Mouse (Mus musculus): ENCODE measurements around the gene Tjap1. TPM values are rescaled to one million over a fixed set of nuclear protein-coding genes. Genes with fewer than 3 reads are reported as not detected.

Tjap1 gene
- polyA plus RNA-seq, 1 experiment from 2014 or later, result 6.2 TPM

DNA sequence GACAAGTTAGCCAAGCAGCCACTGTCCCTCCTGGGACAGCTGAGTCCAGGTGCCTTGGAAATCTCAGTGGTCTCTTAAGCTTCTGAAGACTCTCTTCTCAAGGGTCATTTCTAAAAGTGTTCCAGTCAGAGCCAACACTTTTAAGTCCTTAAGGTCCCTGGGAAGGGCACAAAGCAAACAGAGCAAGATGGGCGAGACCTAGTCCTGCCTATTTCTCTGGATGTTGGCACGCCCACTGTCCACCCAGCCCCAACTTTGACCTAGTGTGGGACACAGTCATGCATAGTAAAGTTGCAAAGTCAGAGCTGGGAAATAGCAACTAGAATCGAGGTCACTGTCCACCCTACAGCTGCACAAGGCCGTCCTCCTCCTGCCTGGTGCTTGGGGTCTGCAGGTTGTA lies 39.8 kb downstream of the Tjap1 start:
- Histone ChIP-seq H3K4me3 (ENCODE audit: low read depth, low read length) (no peak overlapping the region), H3K27me3 (ENCODE audit: insufficient read depth, low read length) (no peaks in the 10 kb centered on the region), H3K9me3 (ENCODE audit: low read length) (no peaks in the 10 kb centered on the region), H3K36me3 (replicated peaks; ENCODE audit: insufficient read depth, low read length) (peaks cover 76% of the 10 kb centered on the region), H3K4me1 (ENCODE audit: insufficient read depth) (peaks cover 8% of the 10 kb centered on the region), H3K9ac (replicated peaks) (no peak overlapping the region), H3K4me2 (ENCODE audit: low read depth, low read length) (no peak overlapping the region), H3K27ac (ENCODE audit: low read depth) (no peak overlapping the region)
- WGBS (ENCODE audit: insufficient replicate concordance), result 76% methylated on average over 4 of the region's 4 CpGs
- DNase-seq, result no peak
- no peak for TF ChIP-seq CTCF (IDR thresholded peaks at IDR 0.05; ENCODE audit: low read depth)
- TF ChIP-seq EP300 (IDR thresholded peaks at IDR 0.05; ENCODE audit: low read depth), result no peak
- no peak for ATAC-seq

DNA sequence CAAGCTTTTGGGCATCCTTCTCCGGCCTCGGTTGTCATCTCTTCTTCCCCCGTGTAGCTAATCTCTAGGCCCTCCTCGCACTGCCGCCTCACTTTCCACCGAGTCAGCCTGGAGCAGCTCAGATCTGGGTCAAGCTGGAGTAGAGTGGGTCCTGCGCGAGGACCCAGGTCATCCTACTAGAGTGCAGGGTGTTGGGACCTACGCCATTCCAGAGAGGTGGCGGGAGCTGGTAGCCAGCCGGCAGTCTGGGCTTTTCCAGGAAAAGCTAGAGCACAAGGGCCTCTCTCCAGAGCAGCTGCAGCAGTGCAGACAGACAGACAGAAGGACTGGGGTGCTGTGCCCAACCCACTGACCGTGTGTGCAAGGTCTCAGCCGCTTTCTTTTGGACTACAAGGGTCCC lies 40.6 kb downstream of the Tjap1 start:
- Histone ChIP-seq H3K9ac (replicated peaks) (no peak overlapping the region), H3K4me2 (ENCODE audit: low read depth, low read length) (no peak overlapping the region), H3K4me3 (ENCODE audit: low read depth, low read length) (no peak overlapping the region), H3K4me1 (ENCODE audit: insufficient read depth) (peaks cover 7% of the 10 kb centered on the region), H3K27me3 (ENCODE audit: insufficient read depth, low read length) (no peaks in the 10 kb centered on the region), H3K36me3 (replicated peaks; ENCODE audit: insufficient read depth, low read length) (peaks cover 78% of the 10 kb centered on the region), H3K27ac (ENCODE audit: low read depth) (no peak overlapping the region), H3K9me3 (ENCODE audit: low read length) (no peaks in the 10 kb centered on the region)
- 89% methylated on average over 13 of the region's 13 CpGs for WGBS (ENCODE audit: insufficient replicate concordance)
- TF ChIP-seq EP300 (IDR thresholded peaks at IDR 0.05; ENCODE audit: low read depth) (no peak), CTCF (IDR thresholded peaks at IDR 0.05; ENCODE audit: low read depth) (no peak)
- ATAC-seq, result no peak
- DNase-seq, result no peak

DNA sequence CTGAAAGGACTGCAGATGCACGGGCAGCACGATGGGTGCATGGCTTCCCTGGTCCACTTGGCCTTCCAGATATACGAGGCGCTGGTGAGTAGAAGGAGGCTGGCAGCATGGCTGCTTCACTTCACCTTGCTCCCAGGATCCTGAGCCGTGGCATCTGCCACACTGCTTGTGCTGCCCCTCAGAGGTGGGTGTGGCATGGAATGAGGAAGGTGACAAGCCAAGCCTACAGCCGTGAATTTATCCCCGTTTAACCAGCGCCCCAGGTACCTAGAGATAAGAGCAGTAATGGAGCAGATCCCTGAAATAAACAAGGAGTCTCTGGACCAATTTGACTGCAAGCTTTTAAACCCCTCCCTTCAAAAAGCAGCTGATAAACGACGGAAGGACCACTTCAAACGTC lies 41.4 kb downstream of the Tjap1 start:
- Histone ChIP-seq H3K27ac (ENCODE audit: low read depth) (no peak overlapping the region), H3K4me2 (ENCODE audit: low read depth, low read length) (no peak overlapping the region), H3K4me3 (ENCODE audit: low read depth, low read length) (no peak overlapping the region), H3K9me3 (ENCODE audit: low read length) (no peaks in the 10 kb centered on the region), H3K4me1 (ENCODE audit: insufficient read depth) (no peaks in the 10 kb centered on the region), H3K36me3 (replicated peaks; ENCODE audit: insufficient read depth, low read length) (peaks cover 86% of the 10 kb centered on the region), H3K27me3 (ENCODE audit: insufficient read depth, low read length) (no peaks in the 10 kb centered on the region), H3K9ac (replicated peaks) (no peak overlapping the region)
- 79% methylated on average over 11 of the region's 11 CpGs for WGBS (ENCODE audit: insufficient replicate concordance)
- no peak for DNase-seq
- TF ChIP-seq EP300 (IDR thresholded peaks at IDR 0.05; ENCODE audit: low read depth) (no peak), CTCF (IDR thresholded peaks at IDR 0.05; ENCODE audit: low read depth) (no peak)
- no peak for ATAC-seq

DNA sequence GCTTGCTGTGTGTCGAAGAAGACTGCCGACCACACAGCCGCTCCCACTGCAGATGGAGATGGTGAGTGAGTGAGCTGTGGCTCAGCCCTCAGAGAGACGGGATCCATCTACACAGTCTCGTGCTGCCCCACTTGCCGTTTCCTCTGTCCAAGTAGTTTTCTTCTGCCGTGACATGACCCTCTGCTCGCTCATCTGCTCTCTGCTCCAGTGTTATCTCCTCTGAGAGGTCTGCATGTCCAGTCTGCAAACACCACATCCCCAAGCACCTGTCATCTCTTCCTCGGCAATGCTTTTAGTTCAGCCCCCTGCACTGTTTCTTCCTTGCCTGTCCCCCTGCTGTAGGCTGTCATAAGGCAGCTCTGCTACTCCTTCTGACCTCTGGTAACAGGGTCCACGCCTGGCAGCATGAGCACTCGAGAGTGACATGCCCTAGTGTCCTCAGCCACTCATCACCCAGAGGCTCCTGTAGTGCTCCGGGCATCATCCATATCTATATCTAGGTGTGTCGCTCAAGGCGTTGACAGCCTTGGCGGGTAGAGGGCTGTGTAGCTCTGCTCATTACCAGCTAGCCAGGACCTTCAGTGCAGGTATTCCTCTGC lies 43.2 kb downstream of the Tjap1 start:
- 83% methylated on average over 15 of the region's 15 CpGs for WGBS (ENCODE audit: insufficient replicate concordance)
- ATAC-seq, result no peak
- H3K36me3 ChIP-seq (replicated peaks; ENCODE audit: insufficient read depth, low read length), result peaks cover 79% of the 10 kb centered on the region

DNA sequence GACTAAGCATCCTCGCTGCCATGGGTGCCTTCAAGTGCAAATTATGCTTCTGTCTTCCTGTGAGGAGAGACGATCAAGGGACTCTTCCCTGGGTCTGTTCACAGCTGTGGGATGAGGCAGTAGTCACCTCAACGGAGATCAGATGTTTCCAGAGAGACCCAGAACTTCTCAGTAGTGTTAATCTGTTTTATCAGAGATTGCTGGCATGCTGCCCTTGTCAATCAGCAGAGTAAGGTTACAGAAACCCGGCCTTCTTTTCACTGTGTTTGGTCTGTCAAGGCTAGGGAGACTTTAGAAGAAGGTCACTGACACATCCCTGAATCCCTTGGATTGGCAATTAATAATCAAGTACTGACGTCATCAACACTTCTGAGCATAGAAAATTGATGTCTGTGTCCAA lies 45.3 kb downstream of the Tjap1 start:
- Histone ChIP-seq H3K4me3 (ENCODE audit: low read depth, low read length) (no peak overlapping the region), H3K4me1 (ENCODE audit: insufficient read depth) (no peaks in the 10 kb centered on the region), H3K27ac (ENCODE audit: low read depth) (no peak overlapping the region), H3K9me3 (ENCODE audit: low read length) (no peaks in the 10 kb centered on the region), H3K4me2 (ENCODE audit: low read depth, low read length) (no peak overlapping the region), H3K9ac (replicated peaks) (no peak overlapping the region), H3K27me3 (ENCODE audit: insufficient read depth, low read length) (no peaks in the 10 kb centered on the region), H3K36me3 (replicated peaks; ENCODE audit: insufficient read depth, low read length) (peaks cover 77% of the 10 kb centered on the region)
- DNase-seq, result no peak
- no peak for ATAC-seq
- TF ChIP-seq CTCF (IDR thresholded peaks at IDR 0.05; ENCODE audit: low read depth) (no peak), EP300 (IDR thresholded peaks at IDR 0.05; ENCODE audit: low read depth) (no peak)
- 67% methylated on average over 5 of the region's 5 CpGs for WGBS (ENCODE audit: insufficient replicate concordance)

More for the DNA sequence above, 43.2 kb downstream of the Tjap1 start:
- TF ChIP-seq EP300 (IDR thresholded peaks at IDR 0.05; ENCODE audit: low read depth) (no peak), CTCF (IDR thresholded peaks at IDR 0.05; ENCODE audit: low read depth) (no peak)
- Histone ChIP-seq H3K4me3 (ENCODE audit: low read depth, low read length) (no peak overlapping the region), H3K27ac (ENCODE audit: low read depth) (no peak overlapping the region), H3K4me1 (ENCODE audit: insufficient read depth) (no peaks in the 10 kb centered on the region), H3K9ac (replicated peaks) (no peak overlapping the region), H3K4me2 (ENCODE audit: low read depth, low read length) (no peak overlapping the region), H3K9me3 (ENCODE audit: low read length) (no peaks in the 10 kb centered on the region), H3K27me3 (ENCODE audit: insufficient read depth, low read length) (no peaks in the 10 kb centered on the region)
- DNase-seq, result no peak

DNA sequence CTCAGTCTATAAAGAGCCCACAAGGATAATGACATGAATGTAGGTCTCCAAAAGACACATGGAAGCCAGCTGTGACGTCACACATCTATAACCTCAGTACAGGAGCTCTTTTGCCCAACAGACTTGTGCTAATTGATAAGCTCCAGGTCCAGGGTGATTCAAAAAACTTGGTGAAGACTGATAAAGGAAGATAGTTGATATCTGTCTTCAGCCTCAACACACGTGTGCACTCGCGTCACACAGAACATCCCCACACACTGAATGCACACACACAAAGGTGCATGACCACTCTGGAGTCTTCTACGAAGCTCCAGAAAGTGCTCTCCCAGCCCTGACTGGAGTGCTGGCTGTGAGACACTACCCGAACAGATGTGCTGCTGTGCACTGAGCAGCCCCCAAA lies 45.7 kb downstream of the Tjap1 start:
- Histone ChIP-seq H3K4me2 (ENCODE audit: low read depth, low read length) (no peak overlapping the region), H3K4me3 (ENCODE audit: low read depth, low read length) (no peak overlapping the region), H3K36me3 (replicated peaks; ENCODE audit: insufficient read depth, low read length) (peaks cover 73% of the 10 kb centered on the region), H3K9ac (replicated peaks) (no peak overlapping the region), H3K27me3 (ENCODE audit: insufficient read depth, low read length) (no peaks in the 10 kb centered on the region), H3K27ac (ENCODE audit: low read depth) (no peak overlapping the region), H3K4me1 (ENCODE audit: insufficient read depth) (no peaks in the 10 kb centered on the region), H3K9me3 (ENCODE audit: low read length) (no peaks in the 10 kb centered on the region)
- DNase-seq (no peak), ATAC-seq (peak; percentile 50)
- no peak for TF ChIP-seq EP300 (IDR thresholded peaks at IDR 0.05; ENCODE audit: low read depth)
- TF ChIP-seq CTCF (IDR thresholded peaks at IDR 0.05; ENCODE audit: low read depth), result no peak
- WGBS (ENCODE audit: insufficient replicate concordance), result 58% methylated on average over 6 of the region's 6 CpGs

DNA sequence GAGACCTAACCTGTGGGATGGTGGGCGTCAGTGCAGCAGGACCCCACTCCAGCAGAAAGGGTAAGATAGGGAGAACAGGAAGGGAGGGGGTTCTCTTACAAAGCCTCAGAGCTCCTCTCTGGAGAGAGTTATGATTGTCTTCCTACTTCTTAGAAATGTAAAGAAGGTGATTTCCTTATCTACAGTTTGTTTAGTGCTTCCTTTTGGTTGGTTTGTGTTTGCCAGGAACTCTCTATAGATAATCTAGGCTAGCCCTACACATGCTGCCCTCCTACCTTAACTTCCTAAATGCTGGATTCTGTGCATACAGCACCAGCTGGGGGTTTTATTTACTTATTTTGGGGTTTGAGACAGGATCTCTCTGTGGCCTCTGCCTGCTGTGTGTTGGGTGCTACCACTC lies 46.8 kb downstream of the Tjap1 start:
- no peaks in the 10 kb centered on the region for H3K27me3 ChIP-seq (ENCODE audit: insufficient read depth, low read length)
- no peak overlapping the region for H3K4me2 ChIP-seq (ENCODE audit: low read depth, low read length)
- ATAC-seq (no peak), DNase-seq (no peak)
- TF ChIP-seq EP300 (IDR thresholded peaks at IDR 0.05; ENCODE audit: low read depth) (no peak), CTCF (IDR thresholded peaks at IDR 0.05; ENCODE audit: low read depth) (no peak)
- no peak overlapping the region for H3K4me3 ChIP-seq (ENCODE audit: low read depth, low read length)
- no peaks in the 10 kb centered on the region for H3K4me1 ChIP-seq (ENCODE audit: insufficient read depth)
- no peaks in the 10 kb centered on the region for H3K9me3 ChIP-seq (ENCODE audit: low read length)
- H3K27ac ChIP-seq (ENCODE audit: low read depth), result no peak overlapping the region
- H3K36me3 ChIP-seq (replicated peaks; ENCODE audit: insufficient read depth, low read length), result peaks cover 71% of the 10 kb centered on the region
- WGBS (ENCODE audit: insufficient replicate concordance), result 75% methylated on average over 1 of the region's 1 CpGs
- no peak overlapping the region for H3K9ac ChIP-seq (replicated peaks)

Measured in liver, postnatal 0 days (tissue).